Mouse (Mus musculus): ENCODE results near the gene Tpx2.

Gene Tpx2

GRCm38 (mm10) chr2:152943568-152943967, 95.8 kb downstream of the Tpx2 start:
- peak; percentile 46 for DNase-seq (ENCODE audit: low read depth, low spot score)

- no peak for DNase-seq (ENCODE audit: low read depth, low spot score)
Observed at GRCm38 (mm10) chr2:152944013-152944412, 96.2 kb downstream of the Tpx2 start.
